Mouse (Mus musculus) embryo, embryonic 10 days (tissue): ENCODE data around the gene Ryk.

Experiments used
- DNase-seq: peaks from one replicate; pipeline ENCODE4 v3.0.0-alpha.2; 2015; ENCODE audit warnings: low spot score

Gene Ryk

GRCm38 (mm10) chr9:102858283-102858682, 23.6 kb downstream of the Ryk start:
- no peak for DNase-seq

- DNase-seq = no peak
Measured at GRCm38 (mm10) chr9:102859399-102859798, 24.7 kb downstream of the Ryk start.

GRCm38 (mm10) chr9:102859963-102860362, 25.2 kb downstream of the Ryk start:
- DNase-seq = no peak

GRCm38 (mm10) chr9:102860802-102861469, 26.2 kb downstream of the Ryk start:
- DNase-seq = no peak

- no peak for DNase-seq
Measured at GRCm38 (mm10) chr9:102861789-102862188, 27.1 kb downstream of the Ryk start.

- DNase-seq = no peak
Measured at GRCm38 (mm10) chr9:102862260-102862659, 27.5 kb downstream of the Ryk start.

GRCm38 (mm10) chr9:102863876-102864545, 29.3 kb downstream of the Ryk start:
- no peak for DNase-seq

GRCm38 (mm10) chr9:102864931-102865330, 30.2 kb downstream of the Ryk start:
- DNase-seq = no peak

- no peak for DNase-seq
Measured at GRCm38 (mm10) chr9:102865946-102866737, 31.4 kb downstream of the Ryk start.

GRCm38 (mm10) chr9:102866893-102867292, 32.2 kb downstream of the Ryk start:
- DNase-seq = peak; percentile 90

- no peak for DNase-seq
Measured at GRCm38 (mm10) chr9:102867516-102867915, 32.8 kb downstream of the Ryk start.

- no peak for DNase-seq
Measured at GRCm38 (mm10) chr9:102868451-102868850, 33.7 kb downstream of the Ryk start.

- DNase-seq = no peak
Measured at GRCm38 (mm10) chr9:102876054-102876690, 41.5 kb downstream of the Ryk start.

GRCm38 (mm10) chr9:102877916-102878315, 43.2 kb downstream of the Ryk start:
- DNase-seq = no peak

- peak; percentile 77 for DNase-seq
Measured at GRCm38 (mm10) chr9:102879545-102879944, 44.8 kb downstream of the Ryk start.

GRCm38 (mm10) chr9:102884703-102885102, 50.0 kb downstream of the Ryk start:
- DNase-seq = no peak

GRCm38 (mm10) chr9:102890166-102890565, 55.4 kb downstream of the Ryk start:
- no peak for DNase-seq

- DNase-seq = no peak
Measured at GRCm38 (mm10) chr9:102892480-102893355, 58.0 kb downstream of the Ryk start.

GRCm38 (mm10) chr9:102893356-102893870, 58.7 kb downstream of the Ryk start:
- DNase-seq = no peak

- no peak for DNase-seq
Measured at GRCm38 (mm10) chr9:102899916-102900315, 65.2 kb downstream of the Ryk start.

GRCm38 (mm10) chr9:102902308-102902707, 67.6 kb downstream of the Ryk start:
- DNase-seq = no peak
